19 mouse cellular contexts compared by ENCODE assay signal in genomic region chr2:118485415-118485814, GRCm38 (mm10).
"Had no signal": no experiment of that assay in that cellular context is flagged by ENCODE, and none has a peak within 500 bp of the region (broad histone marks: within the 10 kb centered on the region; RNA-seq: fewer than 3 reads in every experiment).

No protein-coding gene starts in this region.

- H3K27ac ChIP-seq: kidney, postnatal 0 days; layer of hippocampus, adult 2 months; liver, embryonic 13.5 days; midbrain, embryonic 13.5 days; neural tube, embryonic 13.5 days; stomach, embryonic 15.5 days had no signal

- H3K4me2 ChIP-seq: liver, embryonic 13.5 days; midbrain, embryonic 13.5 days; neural tube, embryonic 13.5 days; stomach, embryonic 15.5 days had no signal

- H3K9me3 ChIP-seq: liver, embryonic 13.5 days; midbrain, embryonic 13.5 days; neural tube, embryonic 13.5 days; stomach, embryonic 15.5 days had no signal

- DNase-seq: kidney, adult 9 months; kidney, postnatal 25 days; layer of hippocampus, adult 9-11 months; liver, embryonic 13.5 days; lung, adult 2 months; lung, postnatal 14 days; lung, postnatal 4 days; retina, postnatal 1 day; right cerebral cortex, postnatal 25 days; spleen, adult 18-20 months; thymus, adult 18-20 months; thymus, postnatal 36 days had no signal

- ATAC-seq: midbrain, embryonic 13.5 days; midbrain, embryonic 16.5 days had no signal

- H3K27me3 ChIP-seq: liver, embryonic 13.5 days; midbrain, embryonic 13.5 days; neural tube, embryonic 13.5 days; stomach, embryonic 15.5 days had no signal

- H3K36me3 ChIP-seq: liver, embryonic 13.5 days; midbrain, embryonic 13.5 days; neural tube, embryonic 13.5 days; stomach, embryonic 15.5 days had no signal

- H3K9ac ChIP-seq: midbrain, embryonic 13.5 days; neural tube, embryonic 13.5 days; stomach, embryonic 15.5 days had no signal

- H3K4me3 ChIP-seq: layer of hippocampus, adult 2 months; liver, embryonic 13.5 days; midbrain, embryonic 13.5 days; myocyte; neural tube, embryonic 13.5 days; stomach, embryonic 15.5 days had no signal
